Mouse (Mus musculus) megakaryocyte, adult 5-6 weeks (primary cell): ENCODE results near the gene Tead4. TPM values are rescaled to one million over a fixed set of nuclear protein-coding genes. Genes with fewer than 3 reads are reported as not detected.
"Not testable (repeated sequence)": the region's sequence is repeated elsewhere in the genome, so short reads cannot be mapped to it uniquely, and the experiment has no call there.

Experiments
- ATAC-seq: 2 replicates; pipeline ENCODE4 v1.8.0; 2016; ENCODE audit warnings: mild to moderate bottlenecking, inconsistent platforms; ENCODE audit not compliant: poor library complexity, severe bottlenecking
- total RNA-seq, 2 experiments: library from RNA; stranded (forward) in 1 of 2; stranded (reverse) in 1 of 2; fragments of 153-499, 151-499 nt in 1 of 2; fragments of 221-1000, 200-1000 nt in 1 of 2; gene quantifications; 2 replicates each; pipeline versions ENCODE4 v1.2.3 to v1.2.4; 2015 to 2017

Tead4 gene
- total RNA-seq, 2 experiments from 2014 or later, result 0.07 TPM; not detected in 1

DNA sequence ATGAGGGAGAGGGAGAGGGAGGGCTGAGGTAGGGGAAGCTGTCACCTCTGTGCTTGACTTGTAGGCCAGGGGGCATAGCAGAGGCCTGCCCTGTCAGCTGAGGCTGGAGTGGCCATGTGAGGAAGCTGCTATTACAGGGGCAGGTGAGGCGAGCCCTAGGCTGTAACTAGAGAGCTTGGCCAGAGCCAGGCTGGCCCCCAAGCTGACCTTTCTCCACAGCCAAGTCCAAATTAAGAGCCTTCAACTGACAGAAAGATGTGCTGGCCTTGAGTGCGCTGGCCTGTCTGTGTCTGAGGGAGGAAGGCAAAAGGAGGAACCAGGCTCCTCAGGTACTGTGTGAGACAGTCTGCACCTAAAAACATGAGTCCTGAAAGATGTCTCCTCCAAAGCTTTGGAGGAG, 47.5 kb downstream of the Tead4 start:
- no peak for ATAC-seq

DNA sequence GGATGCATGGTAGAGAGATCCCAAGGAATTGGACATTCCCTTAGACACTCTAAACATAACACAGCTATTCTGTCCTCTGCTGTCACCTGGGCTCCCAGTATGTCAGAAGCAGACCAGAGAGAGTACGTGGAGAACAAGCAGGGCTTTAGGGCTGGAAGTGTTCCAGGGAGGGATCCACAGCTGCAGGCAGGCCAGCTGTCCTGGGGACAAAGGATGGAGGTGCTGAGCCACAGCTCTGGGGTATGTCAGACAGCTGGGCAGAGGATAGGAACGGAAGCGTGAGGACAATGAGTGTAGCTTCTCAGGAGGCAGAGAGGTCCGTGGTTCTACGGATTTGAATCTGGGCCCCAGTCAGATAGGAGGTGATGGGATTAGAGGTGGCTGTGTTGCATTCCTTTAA, 50.0 kb downstream of the Tead4 start:
- ATAC-seq, result no peak

DNA sequence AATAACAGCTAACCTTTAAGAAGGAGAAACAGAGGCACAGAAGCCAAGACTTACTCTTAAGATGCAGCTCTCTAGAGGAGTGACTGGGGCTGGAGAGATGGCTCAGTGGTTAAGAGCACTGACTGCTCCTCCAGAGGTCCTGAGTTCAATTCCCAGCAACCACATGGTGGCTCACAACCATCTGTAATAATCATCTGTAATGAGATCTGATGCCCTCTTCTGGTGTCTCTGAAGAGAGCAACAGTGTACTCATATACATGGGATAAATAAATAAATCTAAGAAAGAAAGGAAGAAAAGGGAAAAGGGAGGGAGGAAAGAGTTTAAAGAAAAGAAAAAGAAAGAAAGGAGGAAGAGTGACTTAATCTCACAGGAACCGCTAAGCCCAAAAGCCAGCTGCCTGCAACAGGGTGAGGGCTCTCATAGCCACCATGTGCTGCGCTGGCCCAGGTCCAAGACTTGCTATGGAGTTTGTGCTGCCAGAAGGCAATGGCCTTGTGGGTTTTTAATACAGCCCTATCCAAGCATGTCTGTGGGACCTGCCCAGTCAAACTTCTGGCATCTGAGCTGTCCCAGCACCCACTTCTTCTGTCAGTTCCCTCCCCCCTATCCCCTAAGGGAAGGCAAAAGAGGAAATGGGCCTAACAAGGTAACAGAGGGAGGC, 63.4 kb downstream of the Tead4 start:
- ATAC-seq, result no peak; the same call in 1 of the 2 replicates

GRCm38 (mm10) chr6:128236581-128236980, 64.0 kb downstream of the Tead4 start:
- ATAC-seq, result no peak

- peak; percentile 42; the same call in 1 of the 2 replicates for ATAC-seq
These were observed 66.4 kb downstream of the Tead4 start for GRCm38 (mm10) chr6:128234206-128234605.

GRCm38 (mm10) chr6:128232216-128232615, 68.4 kb downstream of the Tead4 start:
- peak; percentile 23 for ATAC-seq

DNA sequence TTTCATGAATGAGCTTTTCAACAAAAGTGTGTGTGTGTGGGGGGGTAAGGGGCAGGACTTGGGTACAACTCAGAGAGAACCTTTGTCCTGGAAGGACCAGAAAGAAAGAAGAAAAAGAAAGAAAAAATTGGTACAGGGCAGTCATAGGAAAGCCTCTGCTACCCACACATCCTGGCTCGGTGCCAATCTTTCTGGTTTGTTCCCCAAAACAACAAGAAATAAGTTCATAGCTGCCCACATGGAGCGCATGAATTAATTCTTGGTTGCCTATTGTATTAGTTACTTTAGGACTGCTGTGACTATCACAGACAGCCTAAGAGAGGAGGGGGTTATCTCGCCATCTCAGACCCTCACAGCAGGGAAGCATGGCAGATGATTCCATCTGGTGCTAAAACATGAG, 68.9 kb downstream of the Tead4 start:
- no peak for ATAC-seq

DNA sequence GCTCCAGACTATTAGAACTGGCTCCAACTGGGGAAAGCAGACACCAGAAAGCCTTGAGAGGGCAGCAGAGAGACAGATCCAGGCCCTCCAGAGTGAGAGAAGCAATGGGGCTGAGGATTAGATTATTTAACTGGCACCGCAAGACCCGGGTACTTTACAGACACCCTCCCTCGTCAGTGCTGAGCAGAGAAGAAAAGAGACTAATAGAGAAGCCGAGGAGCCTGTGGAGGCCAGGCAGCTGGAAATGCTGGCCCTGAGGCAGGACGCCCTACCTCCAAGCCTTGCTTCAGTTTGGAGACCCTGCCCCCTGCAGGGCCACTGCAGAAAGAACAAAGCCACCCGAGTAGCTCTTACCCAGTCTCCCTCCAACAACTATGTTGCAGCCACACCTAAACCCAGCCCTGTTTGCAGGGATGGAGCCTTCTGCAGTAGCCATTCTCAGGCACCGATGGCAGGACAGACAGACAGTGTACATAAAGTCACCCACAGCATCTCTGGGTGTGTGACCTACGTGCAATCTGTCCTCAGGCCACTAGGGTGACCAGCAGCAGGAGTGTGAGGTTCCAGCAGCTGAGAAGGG, 73.1 kb downstream of the Tead4 start:
- peak; percentile 58 for ATAC-seq

DNA sequence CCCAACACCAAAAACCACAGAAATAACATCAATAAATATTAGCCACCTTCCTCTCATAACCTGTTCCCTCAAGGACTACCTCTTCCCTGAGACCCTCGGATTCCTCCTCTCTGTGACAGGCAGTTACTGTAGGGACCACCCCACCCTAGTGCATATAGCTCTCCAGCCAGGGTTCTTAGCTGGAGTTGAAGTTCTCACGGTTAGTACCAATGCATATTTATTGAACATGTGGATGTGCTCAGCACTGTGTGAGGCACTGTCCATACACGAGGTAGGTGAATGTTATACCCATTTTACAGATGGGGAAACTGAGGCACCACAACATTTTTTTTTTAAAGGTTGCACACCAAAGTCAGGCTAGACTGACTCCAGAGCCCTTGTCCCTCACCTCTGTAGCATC, 73.7 kb downstream of the Tead4 start:
- ATAC-seq, result no peak

- ATAC-seq, result no peak
These were observed 74.8 kb downstream of the Tead4 start for GRCm38 (mm10) chr6:128225846-128226176.

- no peak for ATAC-seq
These were observed 75.4 kb downstream of the Tead4 start for GRCm38 (mm10) chr6:128225009-128225845.

GRCm38 (mm10) chr6:128223159-128223558, 77.5 kb downstream of the Tead4 start:
- ATAC-seq, result no peak

DNA sequence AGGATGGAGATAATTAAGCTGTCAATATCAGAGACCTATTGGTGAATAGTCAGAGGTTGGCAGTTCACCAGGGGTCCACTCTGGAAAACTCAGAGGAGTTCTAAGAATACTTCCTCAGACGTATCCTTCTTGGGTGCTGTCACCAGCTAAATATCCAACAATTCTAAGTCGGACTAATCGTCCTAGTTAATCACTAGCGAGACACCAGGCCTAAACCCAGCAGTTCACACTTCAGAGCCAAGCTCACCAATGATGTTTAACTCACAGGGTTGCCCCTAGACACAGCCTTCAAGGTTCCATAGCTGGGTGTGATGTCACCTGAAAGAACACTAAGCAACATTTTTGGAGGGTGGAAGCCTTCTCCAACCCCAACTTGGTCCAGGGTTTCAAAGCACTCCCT, 85.6 kb downstream of the Tead4 start:
- ATAC-seq, result not testable (repeated sequence)

DNA sequence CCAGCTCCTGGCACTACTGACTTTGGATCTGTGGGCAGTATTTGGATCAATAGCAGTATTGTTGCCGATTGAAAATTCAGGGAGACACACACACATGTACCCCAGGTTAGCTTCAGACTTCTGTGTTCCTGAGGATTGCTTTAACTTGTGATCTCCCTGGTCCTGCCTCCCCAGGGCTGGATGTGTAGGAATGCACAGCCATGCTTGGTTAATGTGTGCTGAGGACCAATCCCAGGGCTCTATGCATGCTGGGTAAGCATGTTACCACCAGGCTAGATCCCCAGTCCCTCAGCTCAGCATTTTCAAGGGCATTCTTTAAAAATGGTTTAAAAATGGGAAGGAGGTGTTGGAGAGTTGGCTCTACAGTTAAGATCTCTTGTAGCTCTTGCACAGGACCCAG, 91.4 kb downstream of the Tead4 start:
- not testable (repeated sequence) for ATAC-seq

DNA sequence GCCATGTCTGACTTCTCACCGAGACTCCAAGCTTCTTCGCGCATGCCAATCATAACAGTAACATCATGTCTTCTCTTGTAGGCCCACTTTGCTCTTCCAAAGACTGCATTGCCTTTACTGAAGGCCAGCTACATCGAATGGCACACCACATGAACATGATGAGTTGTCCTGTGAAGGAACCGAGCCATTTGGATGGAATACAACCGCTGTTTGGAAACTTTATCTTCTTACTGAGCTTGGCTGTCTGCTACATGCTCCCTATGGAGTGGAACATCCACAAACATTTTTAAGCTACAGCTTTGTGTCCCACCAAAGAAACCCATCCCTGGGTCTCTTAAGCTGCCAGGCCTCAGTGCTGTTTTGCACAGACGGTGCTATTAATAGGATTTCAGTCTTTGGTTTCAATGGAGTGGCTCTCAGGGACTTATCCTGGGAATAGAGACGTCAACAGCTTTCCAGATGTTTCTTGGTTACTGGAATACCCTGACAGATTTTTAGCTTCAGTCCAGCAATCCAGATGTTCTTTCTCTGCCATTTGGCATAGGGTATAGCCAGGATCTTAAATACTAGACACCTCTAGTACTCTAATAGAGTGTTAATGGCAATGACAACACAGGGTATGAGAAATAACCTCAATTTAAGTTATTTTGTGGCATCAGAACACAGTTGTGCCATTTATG, 92.0 kb downstream of the Tead4 start:
- no peak for ATAC-seq

GRCm38 (mm10) chr6:128203557-128203956, 97.1 kb downstream of the Tead4 start:
- no peak for ATAC-seq

- ATAC-seq, result peak; percentile 28
These were observed 99.6 kb downstream of the Tead4 start for GRCm38 (mm10) chr6:128200847-128201640.

DNA sequence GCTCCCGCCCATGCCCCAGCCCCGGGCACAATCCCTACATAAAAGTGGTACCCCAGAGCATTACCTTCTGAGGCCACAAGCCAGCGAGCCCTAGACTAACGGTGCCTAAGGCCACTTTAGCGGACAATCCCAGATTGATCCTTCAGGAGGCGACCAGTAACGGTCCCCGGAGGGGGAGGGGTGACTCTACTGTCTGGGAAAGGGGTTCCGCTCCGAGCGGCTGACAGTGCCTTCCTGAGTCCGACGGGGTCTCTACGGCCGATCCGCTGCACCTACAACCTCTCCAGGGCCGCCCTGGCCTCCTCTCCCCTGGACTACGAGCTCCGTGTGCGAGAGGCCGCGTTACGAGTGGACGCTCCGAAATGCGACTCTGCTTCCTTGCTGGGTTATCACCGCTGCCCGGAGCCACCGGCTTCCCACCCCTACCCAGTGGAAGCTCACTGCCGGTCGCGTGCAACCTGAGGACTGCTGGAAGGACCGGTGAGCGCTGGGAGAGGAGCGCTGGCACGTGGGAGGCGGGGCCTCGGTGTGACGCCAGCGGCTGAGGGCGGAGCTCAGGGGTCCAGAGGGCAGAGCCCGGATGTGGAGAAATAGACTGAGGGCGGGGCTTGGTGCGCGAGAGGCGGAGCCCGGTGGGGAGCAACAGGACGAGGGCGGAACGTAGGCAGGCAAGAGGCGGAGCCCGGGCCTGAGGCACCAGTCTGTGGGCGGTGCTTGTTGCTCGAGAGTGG, 100.3 kb downstream of the Tead4 start:
- ATAC-seq, result peak; percentile 96

DNA sequence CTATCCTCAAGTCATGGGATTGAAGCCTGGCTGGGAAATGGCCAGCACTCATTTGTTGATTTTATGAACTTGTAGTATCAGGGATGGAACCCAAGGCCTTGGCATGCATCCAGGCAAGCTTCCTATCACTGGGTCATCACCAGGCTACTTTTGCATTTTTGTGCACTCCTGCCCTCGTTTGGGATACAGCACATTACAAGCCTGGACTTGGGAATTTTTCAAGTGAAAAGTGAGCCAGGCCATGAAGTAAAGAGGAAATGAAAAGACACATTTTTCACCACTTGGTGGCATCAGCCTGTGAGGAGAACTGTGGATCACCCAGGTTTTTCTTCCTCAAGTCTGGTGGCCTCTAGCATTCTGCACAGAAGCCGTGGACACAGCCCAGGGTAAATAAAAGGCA, 117.1 kb downstream of the Tead4 start:
- no peak for ATAC-seq

GRCm38 (mm10) chr6:128181176-128181575, 119.4 kb downstream of the Tead4 start:
- ATAC-seq, result no peak
